Mouse (Mus musculus): ENCODE results near the gene Sema6d. TPM values are rescaled to one million over a fixed set of nuclear protein-coding genes. Genes with fewer than 3 reads are reported as not detected.

Sema6d gene
- polyA plus RNA-seq, 2 experiments, result 2.2 to 3.2 TPM

DNA sequence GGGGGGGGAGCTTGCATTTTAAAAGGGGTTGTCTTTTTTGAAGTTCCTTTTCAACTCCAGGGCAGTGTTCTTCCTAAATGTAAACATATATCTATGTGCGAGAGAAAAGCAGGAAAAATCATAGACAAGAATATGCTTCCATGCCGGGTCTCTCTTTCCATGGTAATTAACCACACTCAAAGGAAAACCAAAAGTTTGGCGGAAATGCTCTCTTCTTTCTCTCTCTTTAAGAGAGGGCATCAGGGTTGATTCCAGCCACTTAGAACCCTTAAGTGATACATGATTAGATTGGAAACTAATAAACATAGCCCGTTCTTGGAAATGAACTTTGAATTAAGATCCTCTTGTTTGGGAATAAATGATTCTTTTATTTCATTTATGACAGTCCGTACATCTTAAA, 519.2 kb downstream of the Sema6d start:
- peak overlapping the region; percentile 51 for H3K4me2 ChIP-seq (ENCODE audit: low read depth)
- H3K4me1 ChIP-seq (replicated peaks; ENCODE audit: control insufficient read depth in 2 of 2, insufficient read depth in 2 of 2, low read length in 1 of 2), result peaks cover 0 to 7% of the 10 kb centered on the region in 2 experiments; a peak in 1 of 4 replicates
- H3K9ac ChIP-seq (replicated peaks), result no peak overlapping the region
- ATAC-seq (ENCODE audit: insufficient read depth), result no peak
- 18% methylated on average over 5 of the region's 5 CpGs for WGBS (ENCODE audit: insufficient replicate concordance)
- H3K36me3 ChIP-seq (replicated peaks; ENCODE audit: control insufficient read depth, insufficient read depth, low read depth), result no peaks in the 10 kb centered on the region
- H3K9me3 ChIP-seq (ENCODE audit: control insufficient read depth, low read length), result no peaks in the 10 kb centered on the region
- H3K27me3 ChIP-seq (ENCODE audit: control insufficient read depth, insufficient read depth, low read length), result peaks cover 27% of the 10 kb centered on the region
- no peak overlapping the region; a peak in 1 of 4 replicates for H3K4me3 ChIP-seq (ENCODE audit: insufficient read depth in 1 of 2, low read depth in 2 of 2, low read length in 2 of 2)
- H3K27ac ChIP-seq, result no peak overlapping the region
- TF ChIP-seq CTCF (IDR thresholded peaks at IDR 0.05; ENCODE audit: low read depth) (no peak), EP300 (IDR thresholded peaks at IDR 0.05; ENCODE audit: low read depth) (no peak)
- no peak for DNase-seq (ENCODE audit: low read depth in 3 of 3, low spot score in 3 of 3)

DNA sequence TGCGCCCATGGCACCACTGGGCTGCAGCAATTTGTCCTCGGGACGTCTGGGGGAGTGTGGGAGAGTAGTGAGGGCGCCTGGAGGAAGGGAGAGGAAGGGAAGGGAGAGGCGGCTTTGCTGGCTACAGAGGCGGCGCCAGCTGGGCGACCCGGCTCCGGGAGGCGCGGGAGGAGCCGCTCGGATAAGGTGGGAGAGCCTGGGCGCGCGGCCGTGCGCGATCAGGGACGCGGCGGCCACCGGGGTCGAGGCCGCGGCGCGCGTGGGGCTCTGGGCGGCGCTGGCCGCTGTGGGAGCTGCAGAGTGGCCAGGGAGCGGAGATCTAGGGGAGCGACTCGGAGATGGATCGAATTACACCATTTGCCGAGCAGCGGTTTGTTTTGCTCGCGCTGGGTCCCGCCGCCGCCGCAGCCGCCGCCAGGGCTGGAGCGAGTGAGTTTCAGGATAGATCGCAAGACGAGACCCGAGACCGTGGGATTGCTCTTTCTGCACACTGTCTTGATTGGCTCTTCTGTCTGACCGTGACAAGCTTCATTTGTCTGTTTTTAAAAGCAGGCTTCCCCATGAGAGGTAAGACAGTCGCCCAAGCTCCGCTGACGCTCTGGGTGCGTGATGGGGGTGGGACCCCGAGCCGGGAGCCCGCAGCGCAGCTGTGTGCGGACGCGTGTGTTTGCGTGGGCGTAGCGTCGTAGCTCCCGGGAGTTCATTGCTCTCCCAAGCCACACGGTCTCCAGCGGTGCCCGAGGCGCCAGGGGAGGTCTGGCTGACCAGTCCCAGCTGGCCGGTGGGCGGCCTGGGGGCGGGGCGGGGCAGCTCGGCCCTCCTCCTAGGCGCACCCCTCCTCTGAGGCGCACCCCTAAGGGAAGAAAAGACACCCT, 520.2 kb downstream of the Sema6d start:
- Histone ChIP-seq H3K4me2 (ENCODE audit: low read depth) (peak overlapping the region; percentile 51), H3K4me1 (replicated peaks; ENCODE audit: control insufficient read depth in 2 of 2, insufficient read depth in 2 of 2, low read length in 1 of 2) (peaks cover 0 to 7% of the 10 kb centered on the region in 2 experiments; a peak in 1 of 4 replicates), H3K4me3 (ENCODE audit: insufficient read depth in 1 of 2, low read depth in 2 of 2, low read length in 2 of 2) (peak overlapping the region; percentile 49 to 60), H3K27ac (no peak overlapping the region), H3K27me3 (ENCODE audit: control insufficient read depth, insufficient read depth, low read length) (peaks cover 27% of the 10 kb centered on the region), H3K36me3 (replicated peaks; ENCODE audit: control insufficient read depth, insufficient read depth, low read depth) (no peaks in the 10 kb centered on the region), H3K9ac (replicated peaks) (no peak overlapping the region), H3K9me3 (ENCODE audit: control insufficient read depth, low read length) (no peaks in the 10 kb centered on the region)
- peak in 1 of 3 experiments; percentile 2 for DNase-seq (ENCODE audit: low read depth in 3 of 3, low spot score in 3 of 3)
- peak; percentile 80 for ATAC-seq (ENCODE audit: insufficient read depth)
- WGBS (ENCODE audit: insufficient replicate concordance), result under 1% methylated on average over 79 of the region's 80 CpGs
- no peak for TF ChIP-seq CTCF (IDR thresholded peaks at IDR 0.05; ENCODE audit: low read depth)
- TF ChIP-seq EP300 (IDR thresholded peaks at IDR 0.05; ENCODE audit: low read depth), result no peak

- under 1% methylated on average over 39 of the region's 39 CpGs for WGBS (ENCODE audit: insufficient replicate concordance)
Observed at GRCm38 (mm10) chr2:124610586-124611105, 520.9 kb downstream of the Sema6d start.

DNA sequence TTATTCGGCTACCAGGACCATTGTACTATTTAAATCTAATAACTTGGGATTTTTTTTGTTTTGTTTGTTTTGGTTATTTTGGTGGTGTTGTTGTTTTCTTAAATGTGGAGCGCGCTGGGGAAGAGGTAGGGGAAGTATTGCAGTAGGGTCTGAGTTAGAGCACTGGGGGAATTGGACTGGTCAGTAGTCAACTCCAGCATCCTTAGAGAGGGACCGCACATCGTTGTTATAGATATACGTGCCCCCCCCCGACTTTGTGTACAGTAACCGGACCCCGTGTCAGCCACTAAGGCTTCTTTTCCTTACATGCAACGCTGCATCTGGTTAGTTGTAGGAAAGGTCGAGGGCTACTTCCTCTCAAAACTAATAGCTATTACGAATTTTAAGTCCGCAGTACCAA, 521.5 kb downstream of the Sema6d start:
- peak overlapping the region; percentile 51; the same call in 1 of the 2 replicates for H3K4me2 ChIP-seq (ENCODE audit: low read depth)
- peaks cover 0 to 9% of the 10 kb centered on the region in 2 experiments; a peak in 2 of 4 replicates for H3K4me1 ChIP-seq (replicated peaks; ENCODE audit: control insufficient read depth in 2 of 2, insufficient read depth in 2 of 2, low read length in 1 of 2)
- H3K4me3 ChIP-seq (ENCODE audit: insufficient read depth in 1 of 2, low read depth in 2 of 2, low read length in 2 of 2), result peak overlapping the region; percentile 46 to 49
- H3K27ac ChIP-seq, result no peak overlapping the region
- peaks cover 27% of the 10 kb centered on the region for H3K27me3 ChIP-seq (ENCODE audit: control insufficient read depth, insufficient read depth, low read length)
- H3K9ac ChIP-seq (replicated peaks), result peak overlapping the region; percentile 9
- 10% methylated on average over 13 of the region's 13 CpGs for WGBS (ENCODE audit: insufficient replicate concordance)
- no peak for DNase-seq (ENCODE audit: low read depth in 3 of 3, low spot score in 3 of 3)
- H3K9me3 ChIP-seq (ENCODE audit: control insufficient read depth, low read length), result no peaks in the 10 kb centered on the region
- ATAC-seq (ENCODE audit: insufficient read depth), result no peak
- H3K36me3 ChIP-seq (replicated peaks; ENCODE audit: control insufficient read depth, insufficient read depth, low read depth), result no peaks in the 10 kb centered on the region
- TF ChIP-seq CTCF (IDR thresholded peaks at IDR 0.05; ENCODE audit: low read depth) (no peak), EP300 (IDR thresholded peaks at IDR 0.05; ENCODE audit: low read depth) (no peak)

More at GRCm38 (mm10) chr2:124610586-124611105, 520.9 kb downstream of the Sema6d start:
- Histone ChIP-seq H3K4me3 (ENCODE audit: insufficient read depth in 1 of 2, low read depth in 2 of 2, low read length in 2 of 2) (peak overlapping the region; percentile 49 to 60), H3K9me3 (ENCODE audit: control insufficient read depth, low read length) (no peaks in the 10 kb centered on the region), H3K4me2 (ENCODE audit: low read depth) (peak overlapping the region; percentile 51), H3K27ac (no peak overlapping the region), H3K4me1 (replicated peaks; ENCODE audit: control insufficient read depth in 2 of 2, insufficient read depth in 2 of 2, low read length in 1 of 2) (peaks cover 0 to 8% of the 10 kb centered on the region in 2 experiments; a peak in 1 of 4 replicates), H3K36me3 (replicated peaks; ENCODE audit: control insufficient read depth, insufficient read depth, low read depth) (no peaks in the 10 kb centered on the region), H3K27me3 (ENCODE audit: control insufficient read depth, insufficient read depth, low read length) (peaks cover 27% of the 10 kb centered on the region), H3K9ac (replicated peaks) (peak overlapping the region; percentile 34)
- no peak for DNase-seq (ENCODE audit: low read depth in 3 of 3, low spot score in 3 of 3)
- no peak for ATAC-seq (ENCODE audit: insufficient read depth)
- TF ChIP-seq CTCF (IDR thresholded peaks at IDR 0.05; ENCODE audit: low read depth) (no peak), EP300 (IDR thresholded peaks at IDR 0.05; ENCODE audit: low read depth) (no peak)

DNA sequence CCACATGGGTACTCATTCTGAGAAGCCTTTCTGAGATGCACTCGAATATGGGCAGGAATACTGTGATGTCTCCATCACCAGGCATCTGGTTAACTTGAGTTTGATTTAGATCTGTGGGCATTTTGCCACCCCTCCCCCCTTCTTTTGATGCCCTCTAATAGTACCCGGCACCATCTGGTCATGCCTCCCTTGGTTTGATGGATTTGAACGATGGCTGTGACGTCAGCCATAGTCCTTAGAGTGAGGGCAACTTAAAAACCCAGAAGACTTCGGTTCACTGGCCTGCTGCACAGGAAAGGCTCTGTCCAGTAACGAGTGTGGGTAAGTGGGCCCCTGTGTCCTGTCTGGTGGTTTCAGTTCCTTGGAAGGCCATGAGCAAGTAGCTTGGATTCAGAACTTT, 522.5 kb downstream of the Sema6d start:
- DNase-seq (ENCODE audit: low read depth in 3 of 3, low spot score in 3 of 3) (no peak), ATAC-seq (ENCODE audit: insufficient read depth) (no peak)
- no peak overlapping the region for H3K9ac ChIP-seq (replicated peaks)
- no peaks in the 10 kb centered on the region for H3K9me3 ChIP-seq (ENCODE audit: control insufficient read depth, low read length)
- H3K4me3 ChIP-seq (ENCODE audit: insufficient read depth in 1 of 2, low read depth in 2 of 2, low read length in 2 of 2), result peak overlapping the region; percentile 35 to 49
- peaks cover 27% of the 10 kb centered on the region for H3K27me3 ChIP-seq (ENCODE audit: control insufficient read depth, insufficient read depth, low read length)
- H3K27ac ChIP-seq, result no peak overlapping the region
- no peak for TF ChIP-seq EP300 (IDR thresholded peaks at IDR 0.05; ENCODE audit: low read depth)
- no peak for TF ChIP-seq CTCF (IDR thresholded peaks at IDR 0.05; ENCODE audit: low read depth)
- H3K36me3 ChIP-seq (replicated peaks; ENCODE audit: control insufficient read depth, insufficient read depth, low read depth), result no peaks in the 10 kb centered on the region
- peaks cover 0 to 9% of the 10 kb centered on the region in 2 experiments; a peak in 2 of 4 replicates for H3K4me1 ChIP-seq (replicated peaks; ENCODE audit: control insufficient read depth in 2 of 2, insufficient read depth in 2 of 2, low read length in 1 of 2)
- H3K4me2 ChIP-seq (ENCODE audit: low read depth), result peak overlapping the region; percentile 24
- 32% methylated on average over 6 of the region's 6 CpGs for WGBS (ENCODE audit: insufficient replicate concordance)
